Mouse (Mus musculus): ENCODE results near the gene Hs3st3b1. TPM values are rescaled to one million over a fixed set of nuclear protein-coding genes. Genes with fewer than 3 reads are reported as not detected.

Gene Hs3st3b1
- polyA plus RNA-seq, 1 experiment from 2014 or later = 1.1 TPM

DNA sequence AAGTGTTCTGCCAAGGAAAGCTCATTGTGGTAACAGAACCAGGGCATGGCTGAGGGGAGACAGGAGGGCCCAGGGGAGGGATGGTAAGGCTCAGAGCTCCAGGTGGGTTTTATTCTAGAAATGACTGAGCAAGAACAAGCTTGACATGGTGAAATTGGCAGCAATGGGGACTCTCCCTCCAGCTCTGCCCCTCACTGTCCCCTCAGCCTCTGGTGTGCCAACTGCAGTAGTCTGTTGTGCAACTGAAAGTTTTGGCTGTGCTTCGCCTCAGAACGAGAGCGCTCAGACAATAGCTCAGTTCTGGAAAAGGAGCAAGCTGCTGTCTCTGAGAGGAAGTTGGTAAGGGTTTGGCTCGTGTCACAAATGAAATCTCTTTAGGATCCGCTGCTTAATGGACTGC, 43.3 kb upstream of the Hs3st3b1 start:
- DNase-seq = peak; percentile 43
- Histone ChIP-seq H3K9ac (no peak overlapping the region), H3K4me1 (ENCODE audit: insufficient read depth) (0 out of 2 replicates have a peak, but pooled peaks cover 3% of the 10 kb centered on the region), H3K9me3 (ENCODE audit: low read depth, low read length) (no peaks in the 10 kb centered on the region), H3K36me3 (ENCODE audit: insufficient read depth) (0 out of 2 replicates have a peak, but pooled peaks cover 4% of the 10 kb centered on the region), H3K27ac (ENCODE audit: low read depth) (no peak overlapping the region), H3K4me3 (ENCODE audit: low read depth, low read length) (no peak overlapping the region), H3K27me3 (ENCODE audit: insufficient read depth, low read length) (no peaks in the 10 kb centered on the region), H3K4me2 (no peak overlapping the region)
- WGBS = 42% methylated on average over 5 of the region's 5 CpGs
- TF ChIP-seq CTCF (IDR thresholded peaks at IDR 0.05; ENCODE audit: low read depth) = no peak
- ATAC-seq (ENCODE audit: insufficient read depth) = 0 out of 2 replicates have a peak, but pooled peaks have one; percentile 44

DNA sequence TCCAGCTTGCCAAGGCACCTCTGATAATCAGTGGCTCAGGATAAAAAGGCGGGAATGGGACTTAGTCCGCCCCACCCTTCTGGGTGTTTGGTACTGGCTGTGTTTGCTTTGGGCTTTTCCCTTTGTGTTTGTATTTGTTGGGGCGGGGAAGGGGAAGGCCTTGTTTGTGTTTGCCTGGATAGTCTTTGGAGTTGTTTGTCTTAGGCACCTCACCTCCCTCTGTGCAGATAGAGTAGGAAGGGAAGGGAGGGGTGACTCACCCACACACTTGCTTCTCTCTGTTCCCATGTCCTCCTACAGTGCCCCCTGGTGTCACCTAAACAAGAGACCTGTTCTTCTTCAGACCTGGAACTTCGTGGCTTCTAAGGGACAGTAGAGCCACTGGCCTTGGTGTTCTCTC, 35.1 kb upstream of the Hs3st3b1 start:
- Histone ChIP-seq H3K4me3 (ENCODE audit: low read depth, low read length) (no peak overlapping the region), H3K27me3 (ENCODE audit: insufficient read depth, low read length) (no peaks in the 10 kb centered on the region), H3K9me3 (ENCODE audit: low read depth, low read length) (no peaks in the 10 kb centered on the region), H3K4me1 (ENCODE audit: insufficient read depth) (0 out of 2 replicates have a peak, but pooled peaks cover under 1% of the 10 kb centered on the region), H3K36me3 (ENCODE audit: insufficient read depth) (no peaks in the 10 kb centered on the region), H3K27ac (ENCODE audit: low read depth) (no peak overlapping the region), H3K9ac (no peak overlapping the region), H3K4me2 (no peak overlapping the region)
- whole genome bisulfite sequencing = 38% methylated on average over 4 of the region's 4 CpGs
- TF ChIP-seq CTCF (IDR thresholded peaks at IDR 0.05; ENCODE audit: low read depth) = peak; percentile 49
- DNase-seq = no peak
- no peak for ATAC-seq (ENCODE audit: insufficient read depth)

DNA sequence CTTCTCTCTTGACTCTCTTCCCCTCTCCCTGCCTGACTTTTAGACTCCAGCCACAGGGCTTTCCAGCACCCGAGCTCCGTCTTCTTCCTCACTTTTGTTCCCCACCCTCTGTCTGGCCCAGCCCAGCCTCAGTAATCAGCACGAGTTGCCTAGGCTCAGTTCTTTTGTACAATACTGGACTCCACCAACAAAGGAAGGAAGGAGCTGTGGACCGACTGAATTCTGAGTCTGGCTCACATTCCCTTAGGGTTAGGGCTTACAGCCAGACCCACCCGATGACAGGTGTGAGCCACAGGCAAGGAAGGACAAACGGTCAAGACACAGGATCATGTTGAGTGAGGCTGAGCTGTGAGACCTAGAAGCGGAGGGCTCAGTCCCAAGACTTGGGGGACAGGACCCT, 34.7 kb upstream of the Hs3st3b1 start:
- Histone ChIP-seq H3K9ac (no peak overlapping the region), H3K4me3 (ENCODE audit: low read depth, low read length) (no peak overlapping the region), H3K27ac (ENCODE audit: low read depth) (no peak overlapping the region), H3K27me3 (ENCODE audit: insufficient read depth, low read length) (no peaks in the 10 kb centered on the region), H3K4me1 (ENCODE audit: insufficient read depth) (0 out of 2 replicates have a peak, but pooled peaks cover 5% of the 10 kb centered on the region), H3K36me3 (ENCODE audit: insufficient read depth) (no peaks in the 10 kb centered on the region), H3K4me2 (no peak overlapping the region), H3K9me3 (ENCODE audit: low read depth, low read length) (no peaks in the 10 kb centered on the region)
- ATAC-seq (ENCODE audit: insufficient read depth) = no peak
- 34% methylated on average over 7 of the region's 7 CpGs for WGBS
- no peak for TF ChIP-seq CTCF (IDR thresholded peaks at IDR 0.05; ENCODE audit: low read depth)
- no peak for DNase-seq

DNA sequence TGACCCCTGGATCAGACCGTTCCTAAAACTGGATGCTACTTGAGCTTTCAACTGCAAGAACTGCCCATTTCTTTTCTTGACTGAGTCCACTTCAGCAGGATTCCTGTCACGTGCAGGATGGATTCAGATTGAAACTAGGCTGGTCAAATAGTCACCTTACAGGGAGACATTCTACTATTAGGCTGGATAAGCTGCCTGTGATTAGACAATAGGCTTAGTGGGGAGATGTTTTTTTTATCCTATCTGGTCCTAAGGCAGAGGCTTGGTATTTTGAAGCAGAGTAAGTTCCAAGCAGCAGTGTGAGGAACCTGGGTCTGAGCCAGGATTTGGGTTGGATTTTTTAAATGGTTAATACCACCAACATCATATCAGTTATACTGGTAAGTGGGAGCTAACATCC, 31.8 kb upstream of the Hs3st3b1 start:
- ATAC-seq (ENCODE audit: insufficient read depth) = no peak
- no peak for DNase-seq
- 0 out of 2 replicates have a peak, but pooled peaks cover 5% of the 10 kb centered on the region for H3K4me1 ChIP-seq (ENCODE audit: insufficient read depth)
- TF ChIP-seq CTCF (IDR thresholded peaks at IDR 0.05; ENCODE audit: low read depth) = no peak
- H3K36me3 ChIP-seq (ENCODE audit: insufficient read depth) = no peaks in the 10 kb centered on the region
- no peak overlapping the region for H3K27ac ChIP-seq (ENCODE audit: low read depth)
- WGBS = 84% methylated on average over 2 of the region's 2 CpGs
- no peaks in the 10 kb centered on the region for H3K27me3 ChIP-seq (ENCODE audit: insufficient read depth, low read length)
- no peak overlapping the region for H3K4me2 ChIP-seq
- H3K9me3 ChIP-seq (ENCODE audit: low read depth, low read length) = no peaks in the 10 kb centered on the region
- H3K4me3 ChIP-seq (ENCODE audit: low read depth, low read length) = no peak overlapping the region
- H3K9ac ChIP-seq = no peak overlapping the region

DNA sequence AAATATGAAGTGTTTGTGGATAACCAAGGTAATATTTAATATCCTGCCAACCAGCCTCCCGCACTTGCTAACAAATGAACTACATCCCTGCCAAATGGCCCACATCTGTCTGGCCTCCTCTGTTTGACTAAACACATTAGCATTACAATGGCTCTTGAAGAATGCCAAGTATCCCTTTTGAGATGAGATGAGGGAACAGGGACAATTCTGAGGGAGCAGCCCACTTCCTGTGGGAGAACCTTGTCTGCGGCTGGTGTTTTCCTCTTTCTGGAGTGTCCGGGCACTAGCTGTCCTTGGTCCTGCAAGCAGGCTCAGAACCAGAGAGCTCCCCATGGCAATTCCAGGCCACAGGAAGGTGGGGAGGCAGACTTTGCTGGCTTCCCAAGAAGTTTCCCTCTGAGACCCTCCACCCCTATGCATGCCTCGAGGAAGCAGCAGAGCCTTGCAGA, 30.7 kb upstream of the Hs3st3b1 start:
- peak overlapping the region; percentile 56 for H3K4me2 ChIP-seq
- 8% methylated on average over 4 of the region's 4 CpGs for WGBS
- H3K27me3 ChIP-seq (ENCODE audit: insufficient read depth, low read length) = no peaks in the 10 kb centered on the region
- H3K27ac ChIP-seq (ENCODE audit: low read depth) = no peak overlapping the region
- 0 out of 2 replicates have a peak overlapping the region, but pooled peaks have one; percentile 14 for H3K4me3 ChIP-seq (ENCODE audit: low read depth, low read length)
- H3K9ac ChIP-seq = no peak overlapping the region
- no peaks in the 10 kb centered on the region for H3K36me3 ChIP-seq (ENCODE audit: insufficient read depth)
- peak; percentile 60; the same call in 1 of the 2 replicates for ATAC-seq (ENCODE audit: insufficient read depth)
- H3K4me1 ChIP-seq (ENCODE audit: insufficient read depth) = 0 out of 2 replicates have a peak, but pooled peaks cover 5% of the 10 kb centered on the region
- no peak for DNase-seq
- no peaks in the 10 kb centered on the region for H3K9me3 ChIP-seq (ENCODE audit: low read depth, low read length)
- no peak for TF ChIP-seq CTCF (IDR thresholded peaks at IDR 0.05; ENCODE audit: low read depth)

DNA sequence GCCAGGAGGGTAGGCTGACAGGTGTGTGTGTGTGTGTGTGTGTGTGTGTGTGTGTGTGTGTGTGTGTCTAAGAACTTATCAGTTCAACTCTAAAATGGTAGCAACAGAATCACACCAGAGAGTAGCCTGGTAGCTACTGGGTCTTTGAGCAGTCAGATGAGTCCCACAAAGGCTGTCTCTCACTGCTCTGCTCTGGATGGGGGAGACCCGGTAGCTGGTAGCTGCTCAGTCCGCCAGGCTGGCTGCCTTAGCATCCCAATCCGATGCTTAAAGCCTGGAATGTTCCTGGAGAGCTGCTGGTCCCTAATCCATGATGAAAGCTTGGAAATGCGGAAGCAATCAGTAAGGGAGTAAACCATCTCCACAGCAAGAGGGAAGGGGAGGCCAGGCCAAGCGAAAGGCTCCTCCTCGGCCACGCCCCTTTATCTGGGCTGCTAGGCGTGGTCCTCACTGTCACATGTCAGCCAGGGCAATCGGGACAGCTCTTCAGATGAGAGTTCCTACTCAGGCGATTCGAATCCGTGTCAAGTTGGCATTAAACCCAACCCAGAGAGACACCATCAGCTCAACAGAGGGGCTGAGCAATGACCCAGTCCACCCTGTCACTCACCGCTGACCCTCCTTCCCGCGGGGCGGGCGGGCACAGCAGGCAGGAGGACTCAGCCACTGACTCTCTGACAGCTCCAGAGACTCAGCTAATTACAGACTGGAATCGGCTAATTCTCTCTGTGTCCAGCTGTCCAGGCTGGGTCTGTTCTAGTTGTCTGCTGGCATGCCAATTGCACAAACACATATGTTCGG, 29.9 kb upstream of the Hs3st3b1 start:
- peak; percentile 93 for ATAC-seq (ENCODE audit: insufficient read depth)
- 5% methylated on average over 19 of the region's 19 CpGs for WGBS
- Histone ChIP-seq H3K27ac (ENCODE audit: low read depth) (no peak overlapping the region), H3K36me3 (ENCODE audit: insufficient read depth) (no peaks in the 10 kb centered on the region), H3K27me3 (ENCODE audit: insufficient read depth, low read length) (no peaks in the 10 kb centered on the region), H3K4me1 (ENCODE audit: insufficient read depth) (peaks cover 5% of the 10 kb centered on the region; the same call in 1 of the 2 replicates), H3K9ac (no peak overlapping the region), H3K4me2 (peak overlapping the region; percentile 56), H3K9me3 (ENCODE audit: low read depth, low read length) (no peaks in the 10 kb centered on the region), H3K4me3 (ENCODE audit: low read depth, low read length) (peak overlapping the region; percentile 14; the same call in 1 of the 2 replicates)
- TF ChIP-seq CTCF (IDR thresholded peaks at IDR 0.05; ENCODE audit: low read depth) = no peak
- DNase-seq = peak; percentile 83

DNA sequence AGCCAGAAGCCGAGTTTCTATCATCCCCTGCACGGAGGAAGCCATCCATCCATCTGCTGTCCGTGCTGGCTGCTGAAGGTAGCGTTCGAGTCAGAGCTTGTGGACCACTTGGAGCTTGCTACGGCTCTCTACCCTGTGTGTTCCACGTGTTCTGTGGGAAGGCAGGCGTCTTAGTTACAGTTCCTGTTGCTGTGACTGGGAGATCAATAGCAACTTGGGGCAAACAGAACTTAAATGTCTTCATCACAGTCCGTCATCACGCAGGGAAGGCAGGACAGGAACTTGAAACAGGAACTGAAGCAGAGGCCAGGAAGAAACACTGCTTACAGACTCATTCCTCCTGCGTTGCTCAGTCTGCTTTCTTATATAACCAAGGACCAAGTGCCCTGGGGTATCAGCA, 26.3 kb upstream of the Hs3st3b1 start:
- no peak overlapping the region for H3K4me2 ChIP-seq
- 79% methylated on average over 11 of the region's 11 CpGs for WGBS
- H3K4me3 ChIP-seq (ENCODE audit: low read depth, low read length) = no peak overlapping the region
- no peak for ATAC-seq (ENCODE audit: insufficient read depth)
- no peak overlapping the region for H3K9ac ChIP-seq
- TF ChIP-seq CTCF (IDR thresholded peaks at IDR 0.05; ENCODE audit: low read depth) = no peak
- H3K27ac ChIP-seq (ENCODE audit: low read depth) = no peak overlapping the region
- H3K27me3 ChIP-seq (ENCODE audit: insufficient read depth, low read length) = 0 out of 2 replicates have a peak, but pooled peaks cover 5% of the 10 kb centered on the region
- no peak for DNase-seq
- H3K4me1 ChIP-seq (ENCODE audit: insufficient read depth) = peaks cover 5% of the 10 kb centered on the region; the same call in 1 of the 2 replicates
- no peaks in the 10 kb centered on the region for H3K36me3 ChIP-seq (ENCODE audit: insufficient read depth)
- no peaks in the 10 kb centered on the region for H3K9me3 ChIP-seq (ENCODE audit: low read depth, low read length)
